Mouse (Mus musculus): ENCODE measurements around the gene Tmem163. TPM values are rescaled to one million over a fixed set of nuclear protein-coding genes. Genes with fewer than 3 reads are reported as not detected.

Tmem163 gene
- polyA plus RNA-seq, 1 experiment = not detected

DNA sequence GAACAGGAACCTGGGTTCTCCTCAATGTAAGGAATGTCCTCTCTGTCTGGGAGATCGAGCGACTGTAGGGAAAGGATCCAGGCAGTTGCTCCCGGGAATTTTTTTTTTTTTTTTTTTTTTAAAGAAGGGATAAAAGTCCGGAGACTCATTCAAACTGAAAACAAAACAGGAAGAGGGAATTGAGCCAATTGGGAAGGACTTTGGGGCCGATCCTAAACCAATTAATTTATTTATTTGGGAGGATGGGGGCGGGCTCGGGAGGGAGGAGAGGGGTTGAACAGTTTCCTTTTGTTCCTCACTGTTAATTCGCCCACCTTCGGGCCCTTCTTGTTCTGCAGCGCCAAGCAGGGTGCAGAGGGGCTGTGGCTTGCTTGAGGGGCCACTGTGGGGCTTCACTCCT lies 196.4 kb downstream of the Tmem163 start:
- no peaks in the 10 kb centered on the region for H3K27me3 ChIP-seq (ENCODE audit: control insufficient read depth, insufficient read depth, insufficient read length)
- H3K4me3 ChIP-seq = no peak overlapping the region
- no peak overlapping the region for H3ac ChIP-seq (ENCODE audit: control insufficient read depth, insufficient read length)
- no peaks in the 10 kb centered on the region for H3K79me2 ChIP-seq (ENCODE audit: control insufficient read depth, insufficient read depth)
- TF ChIP-seq POLR2AphosphoS2 (IDR thresholded peaks at IDR 0.05; ENCODE audit: insufficient read length, low read depth) (no peak), MAX (IDR thresholded peaks at IDR 0.05; ENCODE audit: low read depth) (no peak), REST (IDR thresholded peaks at IDR 0.05; ENCODE audit: insufficient read depth, insufficient read length) (no peak), TCF12 (IDR thresholded peaks at IDR 0.05; ENCODE audit: insufficient read depth, poor library complexity, severe bottlenecking) (no peak), CEBPB (IDR thresholded peaks at IDR 0.05; ENCODE audit: insufficient read depth, poor library complexity, severe bottlenecking) (no peak), TCF3 (IDR thresholded peaks at IDR 0.05; ENCODE audit: insufficient read length, low read depth) (no peak), E2F4 (IDR thresholded peaks at IDR 0.05; ENCODE audit: insufficient read depth) (no peak), USF1 (IDR thresholded peaks at IDR 0.05; ENCODE audit: low read depth) (no peak), POLR2A (IDR thresholded peaks at IDR 0.05; ENCODE audit: insufficient read length, low read depth) (no peak), SRF (IDR thresholded peaks at IDR 0.05; ENCODE audit: control insufficient read depth, insufficient read length, low read depth) (no peak), MYOG (IDR thresholded peaks at IDR 0.05; ENCODE audit: control insufficient read depth in 1 of 3, insufficient read depth in 1 of 3, insufficient read length in 2 of 3, low read depth in 2 of 3) (no peak), MYOD1 (IDR thresholded peaks at IDR 0.05; ENCODE audit: control insufficient read depth in 1 of 3, insufficient read length in 2 of 3, low read depth in 2 of 3) (no peak)
- H3K36me3 ChIP-seq (ENCODE audit: control insufficient read depth, insufficient read depth) = no peaks in the 10 kb centered on the region
- no peak overlapping the region for H3K4me2 ChIP-seq (ENCODE audit: low read depth)

DNA sequence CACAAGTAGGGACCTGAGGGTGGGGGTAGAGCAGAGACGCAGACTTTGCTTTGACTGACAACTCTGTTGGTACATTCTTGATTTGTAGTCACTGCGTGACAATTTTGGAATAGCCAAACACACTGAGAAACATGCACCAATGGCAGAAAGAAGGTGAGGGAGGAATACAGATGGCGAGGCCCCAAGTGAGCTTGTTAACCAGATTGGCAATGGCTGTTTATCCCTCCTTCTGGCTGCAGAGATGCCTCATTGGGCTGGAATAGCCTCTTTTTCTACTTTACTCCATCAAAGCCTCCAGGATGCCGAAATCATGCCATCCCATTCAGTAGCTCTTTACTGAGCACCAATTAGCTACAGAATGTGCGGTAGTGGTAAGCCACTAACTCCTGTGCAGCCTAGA lies 203.6 kb downstream of the Tmem163 start:
- no peak for TF ChIP-seq MYOG (IDR thresholded peaks at IDR 0.05; ENCODE audit: control insufficient read depth in 1 of 3, insufficient read depth in 1 of 3, insufficient read length in 2 of 3, low read depth in 2 of 3)
- TF ChIP-seq REST (IDR thresholded peaks at IDR 0.05; ENCODE audit: insufficient read depth, insufficient read length) = no peak
- TF ChIP-seq E2F4 (IDR thresholded peaks at IDR 0.05; ENCODE audit: insufficient read depth) = no peak
- no peak for TF ChIP-seq TCF3 (IDR thresholded peaks at IDR 0.05; ENCODE audit: insufficient read length, low read depth)
- no peak for TF ChIP-seq MAX (IDR thresholded peaks at IDR 0.05; ENCODE audit: low read depth)
- TF ChIP-seq USF1 (IDR thresholded peaks at IDR 0.05; ENCODE audit: low read depth) = no peak
- TF ChIP-seq TCF12 (IDR thresholded peaks at IDR 0.05; ENCODE audit: insufficient read depth, poor library complexity, severe bottlenecking) = no peak
- no peak for TF ChIP-seq CEBPB (IDR thresholded peaks at IDR 0.05; ENCODE audit: insufficient read depth, poor library complexity, severe bottlenecking)
- no peak for TF ChIP-seq SRF (IDR thresholded peaks at IDR 0.05; ENCODE audit: control insufficient read depth, insufficient read length, low read depth)
- no peak for TF ChIP-seq POLR2A (IDR thresholded peaks at IDR 0.05; ENCODE audit: insufficient read length, low read depth)
- no peak for TF ChIP-seq MYOD1 (IDR thresholded peaks at IDR 0.05; ENCODE audit: control insufficient read depth in 1 of 3, insufficient read length in 2 of 3, low read depth in 2 of 3)
- TF ChIP-seq POLR2AphosphoS2 (IDR thresholded peaks at IDR 0.05; ENCODE audit: insufficient read length, low read depth) = no peak
- H3K27me3 ChIP-seq (ENCODE audit: control insufficient read depth, insufficient read depth, insufficient read length) = no peaks in the 10 kb centered on the region
- H3K4me3 ChIP-seq = no peak overlapping the region
- H3K4me2 ChIP-seq (ENCODE audit: low read depth) = no peak overlapping the region
- no peaks in the 10 kb centered on the region for H3K36me3 ChIP-seq (ENCODE audit: control insufficient read depth, insufficient read depth)
- H3ac ChIP-seq (ENCODE audit: control insufficient read depth, insufficient read length) = no peak overlapping the region
- H3K79me2 ChIP-seq (ENCODE audit: control insufficient read depth, insufficient read depth) = no peaks in the 10 kb centered on the region

- TF ChIP-seq USF1 (IDR thresholded peaks at IDR 0.05; ENCODE audit: low read depth) = no peak
- no peak for TF ChIP-seq SRF (IDR thresholded peaks at IDR 0.05; ENCODE audit: control insufficient read depth, insufficient read length, low read depth)
- TF ChIP-seq POLR2A (IDR thresholded peaks at IDR 0.05; ENCODE audit: insufficient read length, low read depth) = no peak
- no peak for TF ChIP-seq TCF12 (IDR thresholded peaks at IDR 0.05; ENCODE audit: insufficient read depth, poor library complexity, severe bottlenecking)
- TF ChIP-seq POLR2AphosphoS2 (IDR thresholded peaks at IDR 0.05; ENCODE audit: insufficient read length, low read depth) = no peak
- no peak for TF ChIP-seq TCF3 (IDR thresholded peaks at IDR 0.05; ENCODE audit: insufficient read length, low read depth)
- TF ChIP-seq REST (IDR thresholded peaks at IDR 0.05; ENCODE audit: insufficient read depth, insufficient read length) = no peak
- TF ChIP-seq MYOG (IDR thresholded peaks at IDR 0.05; ENCODE audit: control insufficient read depth in 1 of 3, insufficient read depth in 1 of 3, insufficient read length in 2 of 3, low read depth in 2 of 3) = no peak
- no peak for TF ChIP-seq MAX (IDR thresholded peaks at IDR 0.05; ENCODE audit: low read depth)
- TF ChIP-seq CEBPB (IDR thresholded peaks at IDR 0.05; ENCODE audit: insufficient read depth, poor library complexity, severe bottlenecking) = no peak
- no peak for TF ChIP-seq MYOD1 (IDR thresholded peaks at IDR 0.05; ENCODE audit: control insufficient read depth in 1 of 3, insufficient read length in 2 of 3, low read depth in 2 of 3)
- no peak for TF ChIP-seq E2F4 (IDR thresholded peaks at IDR 0.05; ENCODE audit: insufficient read depth)
- H3ac ChIP-seq (ENCODE audit: control insufficient read depth, insufficient read length) = no peak overlapping the region
- H3K27me3 ChIP-seq (ENCODE audit: control insufficient read depth, insufficient read depth, insufficient read length) = no peaks in the 10 kb centered on the region
- H3K4me2 ChIP-seq (ENCODE audit: low read depth) = no peak overlapping the region
- H3K79me2 ChIP-seq (ENCODE audit: control insufficient read depth, insufficient read depth) = no peaks in the 10 kb centered on the region
- H3K4me3 ChIP-seq = no peak overlapping the region
- H3K36me3 ChIP-seq (ENCODE audit: control insufficient read depth, insufficient read depth) = no peaks in the 10 kb centered on the region
These were observed 209.2 kb downstream of the Tmem163 start for GRCm38 (mm10) chr1:127470175-127470574.

DNA sequence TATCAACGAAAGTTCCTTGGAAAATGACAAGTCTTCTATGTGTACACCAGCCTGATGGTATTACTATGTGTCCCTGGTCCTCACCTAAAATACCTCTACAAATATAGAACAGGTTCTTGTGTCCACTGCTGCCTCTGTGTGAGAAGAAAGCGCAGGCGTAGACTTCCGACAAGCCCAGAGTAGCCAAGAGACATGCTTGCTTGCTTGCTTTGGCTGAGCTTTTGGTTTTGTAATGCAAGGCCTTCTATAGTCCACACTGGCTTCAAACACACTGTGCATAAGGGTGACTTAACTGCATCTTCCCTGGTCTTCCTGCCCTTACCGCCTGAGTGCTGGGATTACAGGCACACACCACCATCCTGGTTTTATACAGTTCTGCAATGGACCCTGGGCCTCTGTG lies 212.1 kb downstream of the Tmem163 start:
- TF ChIP-seq MYOD1 (IDR thresholded peaks at IDR 0.05; ENCODE audit: control insufficient read depth in 1 of 3, insufficient read length in 2 of 3, low read depth in 2 of 3) (no peak), CEBPB (IDR thresholded peaks at IDR 0.05; ENCODE audit: insufficient read depth, poor library complexity, severe bottlenecking) (no peak), E2F4 (IDR thresholded peaks at IDR 0.05; ENCODE audit: insufficient read depth) (no peak), TCF12 (IDR thresholded peaks at IDR 0.05; ENCODE audit: insufficient read depth, poor library complexity, severe bottlenecking) (no peak), USF1 (IDR thresholded peaks at IDR 0.05; ENCODE audit: low read depth) (no peak), REST (IDR thresholded peaks at IDR 0.05; ENCODE audit: insufficient read depth, insufficient read length) (no peak), MAX (IDR thresholded peaks at IDR 0.05; ENCODE audit: low read depth) (no peak), POLR2A (IDR thresholded peaks at IDR 0.05; ENCODE audit: insufficient read length, low read depth) (no peak), POLR2AphosphoS2 (IDR thresholded peaks at IDR 0.05; ENCODE audit: insufficient read length, low read depth) (no peak), SRF (IDR thresholded peaks at IDR 0.05; ENCODE audit: control insufficient read depth, insufficient read length, low read depth) (no peak), MYOG (IDR thresholded peaks at IDR 0.05; ENCODE audit: control insufficient read depth in 1 of 3, insufficient read depth in 1 of 3, insufficient read length in 2 of 3, low read depth in 2 of 3) (no peak), TCF3 (IDR thresholded peaks at IDR 0.05; ENCODE audit: insufficient read length, low read depth) (no peak)
- H3K4me2 ChIP-seq (ENCODE audit: low read depth) = no peak overlapping the region
- H3K4me3 ChIP-seq = no peak overlapping the region
- no peaks in the 10 kb centered on the region for H3K36me3 ChIP-seq (ENCODE audit: control insufficient read depth, insufficient read depth)
- H3ac ChIP-seq (ENCODE audit: control insufficient read depth, insufficient read length) = no peak overlapping the region
- H3K27me3 ChIP-seq (ENCODE audit: control insufficient read depth, insufficient read depth, insufficient read length) = no peaks in the 10 kb centered on the region
- H3K79me2 ChIP-seq (ENCODE audit: control insufficient read depth, insufficient read depth) = no peaks in the 10 kb centered on the region
